Mouse (Mus musculus): Measurements from ENCODE around the gene Cyp2c55. TPM values are rescaled to one million over a fixed set of nuclear protein-coding genes. Genes with fewer than 3 reads are reported as not detected.

Gene Cyp2c55
- polyA plus RNA-seq, 1 experiment from 2014 or later = not detected

Small RNA genes lying within 50 kb of the gene (microRNA-seq; reads per million reads assigned to microRNA genes)
- gene Gm23800 = not detected

Other genes starting within 250 kb of the Cyp2c55 start
- 9.9 and 10.3 TPM in 2 replicates for gene Noc3l, start 187.8 kb upstream of the Cyp2c55 start, polyA plus RNA-seq (2016; fragmentation: Nextera tagmentation; extraction: Ambion mirVana)
- 4.6 and 5.0 TPM in 2 replicates for gene Tbc1d12, start 170.4 kb upstream of the Cyp2c55 start, polyA plus RNA-seq (2016; fragmentation: Nextera tagmentation; extraction: Ambion mirVana)
- 59.1 and 65.8 TPM in 2 replicates for gene Hells, start 76.1 kb upstream of the Cyp2c55 start, polyA plus RNA-seq (2016; fragmentation: Nextera tagmentation; extraction: Ambion mirVana)
- gene Cyp2c65, start 54.0 kb downstream of the Cyp2c55 start, polyA plus RNA-seq (2016; fragmentation: Nextera tagmentation; extraction: Ambion mirVana) = not detected in 2 replicates
- not detected in 2 replicates for gene Cyp2c66, start 106.9 kb downstream of the Cyp2c55 start, polyA plus RNA-seq (2016; fragmentation: Nextera tagmentation; extraction: Ambion mirVana)

Measured in embryonic facial prominence, embryonic 12.5 days (tissue).